Mouse (Mus musculus) brain, embryonic 18.5 days (tissue): ENCODE results near the gene Smdt1.
"Not testable (repeated sequence)": the region's sequence is repeated elsewhere in the genome, so short reads cannot be mapped to it uniquely, and the experiment has no call there.

Source experiments
- DNase-seq: peaks from one replicate; pipeline ENCODE4 v3.0.0-alpha.2; 2012; ENCODE audit warnings: low read depth, low spot score

The Smdt1 gene

GRCm38 (mm10) chr15:82368851-82369250 is 30.1 kb downstream of the Smdt1 start:
- no peak for DNase-seq

- no peak for DNase-seq
Measured at GRCm38 (mm10) chr15:82372446-82372845, 33.7 kb downstream of the Smdt1 start.

- DNase-seq: no peak
Measured at GRCm38 (mm10) chr15:82372991-82373390, 34.2 kb downstream of the Smdt1 start.

GRCm38 (mm10) chr15:82374437-82374836 is 35.7 kb downstream of the Smdt1 start:
- DNase-seq: no peak

GRCm38 (mm10) chr15:82375855-82376254 is 37.1 kb downstream of the Smdt1 start:
- DNase-seq: no peak

GRCm38 (mm10) chr15:82376393-82377138 is 37.8 kb downstream of the Smdt1 start:
- DNase-seq: no peak

GRCm38 (mm10) chr15:82377701-82378100 is 38.9 kb downstream of the Smdt1 start:
- no peak for DNase-seq

- DNase-seq: no peak
Measured at GRCm38 (mm10) chr15:82378261-82379180, 39.8 kb downstream of the Smdt1 start.

GRCm38 (mm10) chr15:82379511-82379870 is 40.7 kb downstream of the Smdt1 start:
- DNase-seq: no peak

- DNase-seq: no peak
Measured at GRCm38 (mm10) chr15:82379871-82380713, 41.3 kb downstream of the Smdt1 start, which contains the start of gene Cyp2d22. Cyp2d22 (minus strand) TSS chr15:82380260.

GRCm38 (mm10) chr15:82380714-82381062 is 41.9 kb downstream of the Smdt1 start:
- no peak for DNase-seq

GRCm38 (mm10) chr15:82382441-82382840 is 43.7 kb downstream of the Smdt1 start:
- no peak for DNase-seq

GRCm38 (mm10) chr15:82385729-82386128 is 47.0 kb downstream of the Smdt1 start:
- DNase-seq: no peak

- not testable (repeated sequence) for DNase-seq
Measured at GRCm38 (mm10) chr15:82389916-82390315, 51.2 kb downstream of the Smdt1 start.

GRCm38 (mm10) chr15:82393922-82394321 is 55.2 kb downstream of the Smdt1 start, which contains the start of gene Cyp2d11:
Cyp2d11 (minus strand) TSS chr15:82394022.
- not testable (repeated sequence) for DNase-seq

GRCm38 (mm10) chr15:82395955-82396354 is 57.2 kb downstream of the Smdt1 start:
- not testable (repeated sequence) for DNase-seq
